Mouse (Mus musculus) limb, embryonic 15.5 days (tissue): Measurements from ENCODE around the gene Rnase2a. TPM values are rescaled to one million over a fixed set of nuclear protein-coding genes. Genes with fewer than 3 reads are reported as not detected.
"Not testable (repeated sequence)": the region's sequence is repeated elsewhere in the genome, so short reads cannot be mapped to it uniquely, and the experiment has no call there.

Source experiments
- ATAC-seq: fragments of 200-750 bp; cut with Nextera tagmentation; 2 replicates; pipeline ENCODE4 v1.8.0; 2017; ENCODE audit warnings: low read depth, moderate TSS enrichment; ENCODE audit not compliant: insufficient number of reproducible peaks, low FRiP score, low TSS enrichment
- H3K27ac ChIP-seq: fragments of 300-500 bp; sonication (generic); 2 replicates; pipeline ENCODE4 v1.5.1; 2015; ENCODE audit warnings: moderate library complexity, mild to moderate bottlenecking, inconsistent platforms
- H3K27me3 ChIP-seq: fragments of 300-500 bp; sonication (generic); 2 replicates; pipeline ENCODE4 v1.6.1; 2015; ENCODE audit warnings: inconsistent platforms
- H3K36me3 ChIP-seq: fragments of 300-500 bp; sonication (generic); 2 replicates; pipeline ENCODE4 v1.6.1; 2015; ENCODE audit warnings: inconsistent platforms
- H3K4me1 ChIP-seq: fragments of 300-500 bp; sonication (generic); 2 replicates; pipeline ENCODE4 v1.6.1; 2015; ENCODE audit warnings: inconsistent platforms
- H3K4me2 ChIP-seq: fragments of 300-500 bp; sonication (generic); 2 replicates; pipeline ENCODE4 v1.6.1; 2015; ENCODE audit warnings: mild to moderate bottlenecking, inconsistent platforms
- H3K4me3 ChIP-seq: fragments of 300-500 bp; sonication (generic); 2 replicates; pipeline ENCODE4 v1.5.1; 2015; ENCODE audit warnings: mild to moderate bottlenecking, inconsistent platforms
- H3K9ac ChIP-seq: fragments of 300-500 bp; sonication (generic); 2 replicates; pipeline ENCODE4 v1.6.1; 2015; ENCODE audit warnings: inconsistent platforms
- H3K9me3 ChIP-seq: fragments of 300-500 bp; sonication (generic); 2 replicates; pipeline ENCODE4 v1.6.1; 2016; ENCODE audit warnings: inconsistent platforms
- WGBS: fragments of 180-500 bp; shearing (Covaris S2); methylation state at CpG from one replicate; pipeline ENCODE4 v1.1.7; 2015; 5-methylcytosine and 5-hydroxymethylcytosine counted together
- polyA plus RNA-seq: library from polyadenylated mRNA; unstranded; fragments of >200 nt; fragmentation: Nextera tagmentation; extraction: Ambion mirVana; gene quantifications from 2 replicates; pipeline ENCODE4 v1.2.1, GENCODE M21; 2015

The Rnase2a gene
- polyA plus RNA-seq, 1 experiment from 2014 or later = not detected

DNA sequence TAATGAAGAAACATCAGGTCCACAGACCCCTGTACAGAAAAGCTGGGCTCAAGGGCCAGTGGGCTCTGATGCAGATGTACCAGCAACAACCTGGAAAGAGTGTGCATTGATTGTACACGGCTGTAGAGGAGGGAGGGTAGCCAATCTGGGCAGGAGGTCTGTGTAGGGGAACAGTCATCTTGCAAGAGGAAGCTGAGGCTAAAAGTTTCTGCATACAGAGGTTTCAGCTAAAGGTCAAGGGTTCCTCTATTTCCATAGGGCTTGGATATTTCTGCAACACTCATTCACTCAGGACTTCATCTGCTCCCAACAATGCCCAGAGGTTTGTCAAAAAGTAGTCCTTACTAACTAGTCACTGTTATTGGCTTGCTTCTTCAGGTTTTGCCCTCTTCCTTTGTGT lies 18.4 kb downstream of the Rnase2a start:
- WGBS = 83% methylated on average over 1 of the region's 1 CpGs
- H3K4me1 ChIP-seq, H3K27me3 ChIP-seq, H3K9ac ChIP-seq, ATAC-seq, H3K27ac ChIP-seq, H3K36me3 ChIP-seq, H3K4me3 ChIP-seq, H3K4me2 ChIP-seq, H3K9me3 ChIP-seq: not testable (repeated sequence)

DNA sequence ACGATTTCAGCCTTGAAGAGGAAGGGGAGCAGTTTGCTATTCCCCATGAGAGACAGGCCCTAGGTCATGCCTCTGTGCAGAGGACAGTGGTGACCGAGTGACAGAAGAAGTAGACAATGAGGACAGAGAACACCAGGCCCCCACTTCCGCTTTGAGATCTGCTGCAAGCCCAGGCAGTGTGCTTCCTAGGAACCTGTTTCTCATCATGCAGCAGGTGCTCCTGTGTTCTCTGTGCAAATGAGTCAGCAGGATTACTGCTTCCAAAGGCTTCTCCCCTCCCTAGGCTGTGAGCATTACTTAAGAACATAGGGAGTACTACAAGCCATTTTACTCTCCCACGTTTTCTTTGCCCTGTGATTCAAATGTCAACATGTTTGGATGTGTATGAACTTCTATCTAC lies 26.3 kb downstream of the Rnase2a start:
- ATAC-seq, H3K4me2 ChIP-seq, H3K9ac ChIP-seq, H3K4me1 ChIP-seq, H3K4me3 ChIP-seq, H3K27me3 ChIP-seq, H3K36me3 ChIP-seq, H3K27ac ChIP-seq, H3K9me3 ChIP-seq: not testable (repeated sequence)
- 44% methylated on average over 4 of the region's 4 CpGs for WGBS

DNA sequence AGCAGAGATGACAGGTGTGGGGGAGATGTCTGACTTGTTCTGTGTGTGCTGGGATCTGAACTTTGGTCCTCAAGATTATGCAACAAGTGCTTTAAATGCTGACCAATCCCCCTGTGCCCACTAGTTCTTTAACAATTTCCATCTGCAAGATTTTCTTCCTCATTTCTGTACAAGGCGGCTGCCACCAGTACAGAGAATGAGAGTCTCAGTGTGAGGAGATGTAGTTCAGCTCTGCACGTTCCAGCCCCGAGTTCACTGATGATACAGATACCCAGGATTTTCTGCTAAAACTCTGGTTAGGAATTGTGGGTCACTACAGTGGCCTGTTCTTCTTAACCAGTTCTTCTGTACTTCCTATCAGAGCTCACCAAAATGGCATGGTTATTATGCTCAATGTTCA lies 35.8 kb downstream of the Rnase2a start:
- not testable (repeated sequence) for H3K9me3 ChIP-seq, H3K27ac ChIP-seq, H3K36me3 ChIP-seq, H3K4me1 ChIP-seq, H3K9ac ChIP-seq, H3K27me3 ChIP-seq, H3K4me2 ChIP-seq, ATAC-seq, H3K4me3 ChIP-seq
- WGBS = 88% methylated on average over 3 of the region's 3 CpGs

Other genes with a start within 250 kb of the Rnase2a start
- 0.09 and 0.22 TPM in 2 replicates for gene Rnase10, start 248.4 kb downstream of the Rnase2a start, polyA plus RNA-seq
- gene Rnase9, start 214.2 kb downstream of the Rnase2a start, polyA plus RNA-seq = not detected in 2 replicates
- not detected in 2 replicates for gene Rnase11, start 205.9 kb downstream of the Rnase2a start, polyA plus RNA-seq
- not detected in 2 replicates for gene Rnase12, start 198.5 kb downstream of the Rnase2a start, polyA plus RNA-seq
- not detected in 2 replicates for gene Olfr750, start 181.7 kb downstream of the Rnase2a start, polyA plus RNA-seq
- 68.6 and 83.1 TPM in 2 replicates for gene Rnase4, start 165.0 kb downstream of the Rnase2a start, polyA plus RNA-seq
- gene Ang, start 165.0 kb downstream of the Rnase2a start, polyA plus RNA-seq = 10.1 and 10.5 TPM in 2 replicates
- not detected in 2 replicates for gene Eddm3b, start 141.7 kb downstream of the Rnase2a start, polyA plus RNA-seq
- 0.58 and 1.6 TPM in 2 replicates for gene Rnase6, start 132.2 kb downstream of the Rnase2a start, polyA plus RNA-seq
- 2.2 and 3.3 TPM in 2 replicates for gene Rnase1, start 109.3 kb downstream of the Rnase2a start, polyA plus RNA-seq
- gene Rnase2b, start 93.9 kb downstream of the Rnase2a start, polyA plus RNA-seq = not detected in 2 replicates
- not detected in 2 replicates for gene Ang2, start 57.0 kb downstream of the Rnase2a start, polyA plus RNA-seq
- gene Ear14, start 52.7 kb downstream of the Rnase2a start, polyA plus RNA-seq = not detected in 2 replicates
- gene Gm7247, start 105.6 kb upstream of the Rnase2a start, polyA plus RNA-seq = not detected in 2 replicates
- gene Vmn2r88, start 154.7 kb upstream of the Rnase2a start, polyA plus RNA-seq = not detected in 2 replicates
- not detected in 2 replicates for gene Vmn2r89, start 195.7 kb upstream of the Rnase2a start, polyA plus RNA-seq